Mouse (Mus musculus) cerebellum, adult (tissue): ENCODE results near the gene Siah1b.

Experiments used
- ATAC-seq: cut with Nextera tagmentation; 2 replicates; pipeline ENCODE4 v1.9.2; 2017; ENCODE audit warnings: mild to moderate bottlenecking, moderate library complexity, mixed read lengths; ENCODE audit not compliant: insufficient number of reproducible peaks, low FRiP score, low TSS enrichment

Gene Siah1b

GRCm38 (mm10) chrX:164076040-164076775, at the start of gene Siah1b:
TSS of gene Siah1b (minus strand) at chrX:164076493.
- peak; percentile 99 for ATAC-seq

- ATAC-seq: no peak
Measured at GRCm38 (mm10) chrX:164123942-164124341, 47.6 kb upstream of the Siah1b start.

GRCm38 (mm10) chrX:164113744-164114143, 37.5 kb upstream of the Siah1b start:
- no peak for ATAC-seq

GRCm38 (mm10) chrX:164111146-164111545, 34.9 kb upstream of the Siah1b start:
- ATAC-seq: no peak

GRCm38 (mm10) chrX:164102656-164103055, 26.4 kb upstream of the Siah1b start:
- ATAC-seq: no peak

- no peak for ATAC-seq
Measured at GRCm38 (mm10) chrX:164102198-164102597, 25.9 kb upstream of the Siah1b start.

- no peak for ATAC-seq
Measured at GRCm38 (mm10) chrX:164101483-164101882, 25.2 kb upstream of the Siah1b start.

GRCm38 (mm10) chrX:164095838-164096237, 19.5 kb upstream of the Siah1b start:
- no peak for ATAC-seq

- ATAC-seq: no peak
Measured at GRCm38 (mm10) chrX:164093435-164093834, 17.1 kb upstream of the Siah1b start.

- ATAC-seq: no peak
Measured at GRCm38 (mm10) chrX:164092300-164093169, 16.2 kb upstream of the Siah1b start.

GRCm38 (mm10) chrX:164089916-164090315, 13.6 kb upstream of the Siah1b start:
- ATAC-seq: no peak

GRCm38 (mm10) chrX:164088582-164088981, 12.3 kb upstream of the Siah1b start, which contains the start of gene Cltrn:
TSS of gene Cltrn (plus strand) at chrX:164088830.
- peak; percentile 61 for ATAC-seq

GRCm38 (mm10) chrX:164082030-164082429, 5.7 kb upstream of the Siah1b start:
- ATAC-seq: no peak

- ATAC-seq: no peak
Measured at GRCm38 (mm10) chrX:164068968-164069367, 7.3 kb downstream of the Siah1b start.

- ATAC-seq: peak; percentile 68; the same call in 1 of the 2 replicates
Measured at GRCm38 (mm10) chrX:164066185-164066584, 10.1 kb downstream of the Siah1b start.

- ATAC-seq: no peak
Measured at GRCm38 (mm10) chrX:164059070-164059469, 17.2 kb downstream of the Siah1b start.

GRCm38 (mm10) chrX:164058523-164058922, 17.8 kb downstream of the Siah1b start:
- ATAC-seq: no peak

- ATAC-seq: no peak
Measured at GRCm38 (mm10) chrX:164055726-164056125, 20.6 kb downstream of the Siah1b start.

- no peak for ATAC-seq
Measured at GRCm38 (mm10) chrX:164046736-164047135, 29.6 kb downstream of the Siah1b start.

- ATAC-seq: no peak
Measured at GRCm38 (mm10) chrX:164042069-164042468, 34.2 kb downstream of the Siah1b start.

GRCm38 (mm10) chrX:164038882-164039281, 37.4 kb downstream of the Siah1b start:
- no peak for ATAC-seq
